Mouse (Mus musculus): ENCODE results near the gene Rtn4rl2.

DNA sequence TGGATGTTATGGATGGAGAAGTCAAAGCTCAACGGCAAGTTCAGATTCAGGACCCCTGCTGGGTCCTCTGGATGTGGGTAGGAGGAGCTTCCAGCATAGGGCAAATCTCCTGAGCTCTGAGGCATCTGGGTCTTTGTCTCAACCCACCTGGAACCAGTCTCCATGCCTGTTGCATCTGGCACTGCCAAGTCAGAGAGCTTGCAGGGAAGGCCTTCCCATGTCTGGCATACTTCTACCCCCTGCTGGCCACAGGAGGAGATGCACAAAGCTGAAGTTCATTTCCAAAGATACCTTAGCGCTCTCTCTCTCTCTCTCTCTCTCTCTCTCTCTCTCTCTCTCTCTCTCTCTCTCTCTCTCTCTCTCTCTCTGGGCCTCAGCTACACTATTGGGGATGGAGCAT, 30.8 kb downstream of the Rtn4rl2 start:
- TF ChIP-seq CTCF (IDR thresholded peaks at IDR 0.05; ENCODE audit: low read depth, low read length) (peak; percentile 71), EP300 (IDR thresholded peaks at IDR 0.05; ENCODE audit: insufficient read depth, low read depth, low read length) (no peak), POLR2A (IDR thresholded peaks at IDR 0.05; ENCODE audit: insufficient read depth, low read length) (no peak)
